ENCODE assay signal across 26 mouse cellular contexts in the genomic region with DNA sequence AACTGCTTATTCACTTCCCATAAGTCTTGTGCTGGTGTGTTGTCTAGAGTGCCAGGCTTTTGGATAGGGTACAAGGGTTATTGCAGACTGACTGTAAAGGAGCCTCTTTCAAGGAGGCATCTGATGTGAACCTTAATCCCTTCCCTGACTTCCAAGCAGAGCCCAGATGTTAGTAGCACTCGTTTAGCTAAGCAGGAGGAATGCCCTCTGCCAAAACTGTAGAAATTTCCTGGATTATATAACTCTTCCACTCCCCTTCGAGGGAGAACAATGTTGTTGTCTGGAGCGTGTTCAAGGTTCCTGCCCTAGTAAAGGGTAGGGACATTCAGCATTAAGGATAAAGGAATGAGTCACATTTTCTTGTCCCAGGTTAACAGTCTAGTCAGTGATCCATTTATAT. TPM values are rescaled to one million over a fixed set of nuclear protein-coding genes. Genes with fewer than 3 reads are reported as not detected.
DNase-seq lines count a peak whose midpoint lies in the region; ATAC-seq lines count a peak whose summit lies in the region.
"Had no signal": no experiment of that assay in that cellular context is flagged by ENCODE, and none has a peak within 500 bp of the region (broad histone marks: within the 10 kb centered on the region; RNA-seq: fewer than 3 reads in every experiment).

No protein-coding gene starts in this region.

- peak; percentile 87 for DNase-seq in heart, adult 11 months
- no peak for DNase-seq in heart, adult 8-10 months (ENCODE audit: low spot score)
- peak; percentile 36 for DNase-seq in kidney, adult 11 months
- no peak for DNase-seq in kidney, adult 18-20 months
- DNase-seq in kidney, adult 9 months, result peak; percentile 60
- no peak for DNase-seq in kidney, postnatal 25 days
- peak; percentile 29 for DNase-seq in large intestine, adult 2 months (ENCODE audit: low read depth, low spot score)
- DNase-seq: adrenal gland, adult 8-10 months; adrenal gland, postnatal 14 days; cerebellum, adult 11 months; cerebellum, adult 18-20 months; cerebellum, adult 8-10 months; cerebellum, adult 9-11 months; cerebellum, postnatal 14 days; cerebellum, postnatal 36 days; embryo, embryonic 11 days had no signal

- no peaks in the 10 kb centered on the region for H3K27me3 ChIP-seq in hindbrain, embryonic 12.5 days
- H3K27me3 ChIP-seq: embryonic facial prominence, embryonic 13.5 days; embryonic facial prominence, embryonic 15.5 days; forebrain, embryonic 12.5 days had no signal

- no peak overlapping the region for H3K4me2 ChIP-seq in hindbrain, embryonic 12.5 days (replicated peaks)
- H3K4me2 ChIP-seq: embryonic facial prominence, embryonic 13.5 days; embryonic facial prominence, embryonic 15.5 days; forebrain, embryonic 12.5 days had no signal

- no peaks in the 10 kb centered on the region for H3K36me3 ChIP-seq in hindbrain, embryonic 12.5 days
- H3K36me3 ChIP-seq: embryonic facial prominence, embryonic 13.5 days; embryonic facial prominence, embryonic 15.5 days; forebrain, embryonic 10.5 days; forebrain, embryonic 12.5 days had no signal

- H3K4me3 ChIP-seq in hindbrain, embryonic 12.5 days, result no peak overlapping the region
- H3K4me3 ChIP-seq: embryonic facial prominence, embryonic 13.5 days; embryonic facial prominence, embryonic 15.5 days; erythroblast, embryonic 14.5 days; forebrain, embryonic 10.5 days; forebrain, embryonic 12.5 days had no signal

- no peak for ATAC-seq in hindbrain, embryonic 12.5 days (ENCODE audit: low FRiP score)
- ATAC-seq: forebrain, embryonic 14.5 days; forebrain, embryonic 16.5 days had no signal

- WGBS in large intestine, adult 2 months, result 18% methylated on average over 3 of the region's 3 CpGs
- WGBS in hindbrain, embryonic 12.5 days, result 82% methylated on average over 3 of the region's 3 CpGs

- H3K9ac ChIP-seq in hindbrain, embryonic 12.5 days, result no peak overlapping the region
- H3K9ac ChIP-seq: embryonic facial prominence, embryonic 13.5 days; embryonic facial prominence, embryonic 15.5 days; forebrain, embryonic 12.5 days had no signal

- no peaks in the 10 kb centered on the region for H3K4me1 ChIP-seq in hindbrain, embryonic 12.5 days
- H3K4me1 ChIP-seq: embryonic facial prominence, embryonic 15.5 days; forebrain, embryonic 10.5 days; forebrain, embryonic 12.5 days had no signal

- no peak overlapping the region for H3K27ac ChIP-seq in hindbrain, embryonic 12.5 days
- H3K27ac ChIP-seq: embryonic facial prominence, embryonic 13.5 days; embryonic facial prominence, embryonic 15.5 days; forebrain, embryonic 10.5 days; forebrain, embryonic 12.5 days had no signal

- no peaks in the 10 kb centered on the region for H3K9me3 ChIP-seq in hindbrain, embryonic 12.5 days (replicated peaks)
- H3K9me3 ChIP-seq: embryonic facial prominence, embryonic 13.5 days; embryonic facial prominence, embryonic 15.5 days; forebrain, embryonic 10.5 days; forebrain, embryonic 12.5 days had no signal

RNA-seq across cellular contexts. Expression of a gene that starts 6.3 kb away (rescaled TPM):
- total RNA-seq in heart, adult 8-10 months (2022), result 10 to 100 TPM; 16.7 to 27.6 (median 21.9) TPM
- 12.2 and 16.9 TPM in 2 replicates for polyA plus RNA-seq in large intestine, adult 2 months (2012; rRNA removed)
- 23.2 and 25.1 TPM in 2 replicates for polyA plus RNA-seq in hindbrain, embryonic 12.5 days (2016; fragmentation: Nextera tagmentation; extraction: Ambion mirVana)

RNA-seq across cellular contexts. Expression of a gene that starts 43.2 kb away (rescaled TPM):
- under 1 TPM in 1 of 4 experiments, not detected in 3; 0.06 TPM for total RNA-seq in heart, adult 8-10 months (2022)
- 0.11 and 0.16 TPM in 2 replicates for polyA plus RNA-seq in large intestine, adult 2 months (2012; rRNA removed)
- 0.12 and 0.22 TPM in 2 replicates for polyA plus RNA-seq in hindbrain, embryonic 12.5 days (2016; fragmentation: Nextera tagmentation; extraction: Ambion mirVana)
- total RNA-seq: MEL had no signal
- polyA plus RNA-seq: embryonic facial prominence, embryonic 11.5 days; erythroblast, embryonic 14.5 days; forebrain, embryonic 10.5 days; forebrain, embryonic 12.5 days; forebrain, embryonic 14.5 days; forebrain, embryonic 16.5 days had no signal

Comparison
In these comparisons a context has a peak if more than half of its experiments do, and no peak if none do; other contexts are left out.
1. DNase-seq: peak in heart, adult 11 months (single experiment), kidney, adult 11 months (single experiment), kidney, adult 9 months (single experiment) and large intestine, adult 2 months (single experiment); none in heart, adult 8-10 months (single experiment), kidney, adult 18-20 months (single experiment) and kidney, postnatal 25 days (0 of 2).